Mouse (Mus musculus) liver, embryonic 14.5 days (tissue): ENCODE measurements around the gene Acan.

Experiments
- CTCF ChIP-seq: IDR thresholded peaks from 2 replicates; pipeline ENCODE4 v1.5.1; 2016; ENCODE audit warnings: antibody characterized with exemption, low read depth, control low read depth
- EP300 ChIP-seq: IDR thresholded peaks from 2 replicates; pipeline ENCODE4 v1.6.1; 2016; ENCODE audit warnings: antibody characterized with exemption, low read depth

- TF ChIP-seq CTCF (no peak), EP300 (no peak)
These were observed 70.2 kb downstream of the Acan start for GRCm38 (mm10) chr7:79123465-79123864.
